Mouse (Mus musculus) left cerebral cortex, postnatal 36 days (tissue): ENCODE measurements at regions not wholly inside any gene's neighbourhood (a gene's known extent, or its start where the extent isn't known, plus 50 kb on each side); places are given as distances from the start of the nearest gene placed in this dataset.

ENCODE experiments used
- DNase-seq, 2 experiments: peaks; one replicate each; pipeline ENCODE4 v3.0.0; 2021 to 2022; ENCODE audit warnings: low spot score in 2 of 2, mixed read lengths in 1 of 2
- intact Hi-C: fragments of 180-260 bp; cut with DNase I; formaldehyde crosslinking; loops from one replicate; pipeline ENCODE4 v1.15.1; 2025

DNA sequence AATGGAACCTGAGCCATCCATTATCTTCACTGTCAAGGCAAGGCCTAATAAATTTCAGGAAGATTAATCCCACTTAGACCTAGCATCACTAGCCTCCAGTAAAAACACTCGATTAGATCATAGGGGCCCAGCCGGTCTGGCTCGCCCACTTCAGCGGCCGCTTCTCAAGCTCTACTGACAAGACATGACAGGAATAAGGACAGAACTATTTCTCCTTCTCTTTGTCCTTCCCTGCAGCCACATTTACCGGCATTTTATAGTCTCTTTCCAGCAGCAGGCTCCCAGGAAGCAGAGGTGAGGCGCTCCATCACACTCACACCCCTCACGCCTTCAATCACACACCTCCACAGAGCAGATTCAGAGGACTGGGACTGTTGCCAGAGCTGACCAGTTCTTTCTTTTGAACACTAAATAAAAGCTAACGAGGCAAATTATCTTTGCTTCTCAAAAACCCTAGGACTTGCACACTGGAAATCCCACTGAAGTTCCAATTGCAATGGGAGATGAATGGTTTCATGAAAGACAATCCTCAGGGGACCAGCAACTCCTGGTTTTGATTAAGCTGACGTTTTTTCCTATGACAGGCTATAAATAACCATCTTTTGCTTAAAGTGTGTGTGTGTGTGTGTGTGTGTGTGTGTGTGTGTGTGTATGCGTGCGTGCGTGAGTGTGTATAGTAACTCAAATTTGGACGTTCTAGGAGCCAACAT lies 184.6 kb downstream of the Sox4 start:
- intact Hi-C loops: no loop called here
- DNase-seq: no peak

DNA sequence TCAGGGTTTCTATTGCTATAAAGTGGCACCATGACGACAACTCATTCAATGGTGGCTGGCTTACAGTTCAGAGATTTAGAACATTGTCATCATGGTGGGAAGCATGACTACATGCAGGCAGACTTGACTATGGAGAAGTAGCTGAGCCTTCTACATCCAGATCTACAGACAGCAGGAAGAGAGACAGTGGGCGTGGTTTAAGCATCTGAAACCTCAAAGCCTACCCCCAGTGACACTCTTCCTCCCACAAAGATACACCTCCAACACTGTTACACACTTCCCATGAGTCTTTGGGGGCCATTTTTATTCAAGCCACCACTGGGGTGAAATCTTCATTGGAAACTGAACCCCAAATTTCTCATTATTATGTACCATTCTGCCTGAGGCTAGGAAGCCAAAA lies 191.0 kb downstream of the Sox4 start:
- no peak for DNase-seq
- intact Hi-C loops: no loop called here

DNA sequence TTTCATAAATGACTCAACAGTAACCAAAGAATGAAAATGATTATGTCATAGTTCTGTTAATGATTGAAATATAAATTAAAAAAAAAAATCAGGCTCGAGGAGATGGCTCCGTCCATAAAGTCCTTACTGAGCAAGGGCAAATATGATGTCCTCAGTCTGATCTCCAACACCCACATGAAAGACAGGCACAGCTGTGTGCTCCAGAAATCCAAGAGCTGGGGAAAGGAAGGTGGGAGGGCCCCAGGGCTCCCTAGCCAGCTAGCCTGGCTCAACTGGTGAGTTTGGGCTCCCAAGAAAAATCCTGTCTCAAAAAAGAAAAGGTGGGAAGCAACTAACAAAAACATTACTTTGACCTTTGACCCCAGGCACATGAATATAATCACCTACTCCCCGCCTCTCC lies 194.5 kb downstream of the Sox4 start:
- DNase-seq: no peak
- intact Hi-C loops: loop anchor here (5.0 to 10.0 kb wide), 2 partner anchors 42 to 196 kb away; partner anchors contain the start of gene Sox4

DNA sequence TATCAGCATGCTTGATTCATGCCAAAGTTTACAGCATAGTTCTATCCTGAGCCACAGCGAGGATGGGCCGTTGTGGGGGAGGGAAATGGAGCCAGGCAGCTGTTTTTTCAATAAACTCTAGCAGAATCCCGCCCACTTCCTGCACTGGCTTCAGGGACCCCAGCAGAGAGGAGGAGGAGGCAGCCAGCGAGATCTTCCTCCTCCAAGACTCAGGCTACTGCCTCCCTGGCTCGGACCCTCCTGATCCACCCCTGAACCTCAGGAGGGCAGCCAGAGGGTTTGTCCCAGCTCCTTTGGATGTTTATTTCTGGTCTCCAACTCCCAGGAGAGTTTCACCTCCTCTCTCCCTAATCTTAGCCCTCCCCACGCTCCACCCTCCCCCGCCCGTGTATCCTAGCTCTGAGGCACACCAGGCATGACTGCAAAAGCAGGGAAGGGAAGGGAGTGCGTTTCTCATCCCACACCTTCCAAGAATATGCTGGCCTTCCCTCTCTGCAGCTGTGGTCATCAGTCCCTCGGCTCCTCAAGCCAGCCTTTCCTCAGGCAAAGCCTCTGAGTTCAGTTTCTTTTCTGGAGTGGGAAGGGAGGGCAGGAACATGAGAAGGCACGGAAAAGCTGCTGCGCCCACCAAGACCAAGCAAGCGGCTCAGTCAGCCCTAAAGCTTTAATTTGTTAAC lies 195.5 kb downstream of the Sox4 start:
- intact Hi-C loops: loop anchor here (5.0 to 10.0 kb wide), 2 partner anchors 41 to 197 kb away; partner anchors contain the start of gene Sox4
- peak; percentile 79 to 85 for DNase-seq

DNA sequence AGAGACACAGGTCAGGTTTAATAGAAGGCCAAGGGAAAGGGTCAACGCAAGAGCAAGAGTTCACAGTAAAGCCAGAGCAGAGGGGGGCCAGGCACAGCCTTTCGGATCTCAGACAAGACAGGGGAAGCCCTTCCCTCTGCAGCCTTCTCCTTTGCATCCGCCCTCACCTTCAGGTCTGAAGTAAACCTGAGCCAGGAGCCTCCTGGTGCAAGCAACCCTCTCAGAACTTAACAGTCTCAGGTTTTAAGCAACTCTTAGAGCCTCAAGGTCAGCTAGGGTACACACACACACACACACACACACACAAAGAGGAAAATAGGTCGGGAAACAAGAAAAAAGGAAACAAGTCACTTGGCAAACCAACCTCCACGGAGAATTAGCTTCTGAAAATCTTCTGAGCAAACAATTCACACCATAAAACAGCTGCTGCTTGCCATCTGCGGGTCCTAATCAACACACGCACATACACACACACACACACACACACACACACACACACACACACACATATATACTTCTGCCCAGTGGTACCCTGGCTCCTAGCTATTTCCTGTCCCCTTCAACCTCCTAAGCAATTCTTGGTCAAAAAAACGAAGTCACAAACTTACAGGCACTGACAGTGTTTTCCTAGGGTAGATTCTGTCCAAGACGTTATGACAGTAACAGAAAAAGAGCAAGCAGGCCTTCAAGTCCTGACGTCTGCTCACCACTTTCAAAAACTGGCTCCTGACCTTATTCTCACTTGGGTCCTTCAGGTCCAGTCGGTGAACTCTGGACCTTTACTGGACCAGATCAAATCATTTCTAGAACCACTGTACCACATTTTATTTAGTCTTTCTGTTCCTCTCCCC lies 196.4 kb downstream of the Sox4 start:
- no peak for DNase-seq
- intact Hi-C loops: loop anchor here (5.0 to 10.0 kb wide), 2 partner anchors 40 to 198 kb away; partner anchors contain the start of gene Sox4

DNA sequence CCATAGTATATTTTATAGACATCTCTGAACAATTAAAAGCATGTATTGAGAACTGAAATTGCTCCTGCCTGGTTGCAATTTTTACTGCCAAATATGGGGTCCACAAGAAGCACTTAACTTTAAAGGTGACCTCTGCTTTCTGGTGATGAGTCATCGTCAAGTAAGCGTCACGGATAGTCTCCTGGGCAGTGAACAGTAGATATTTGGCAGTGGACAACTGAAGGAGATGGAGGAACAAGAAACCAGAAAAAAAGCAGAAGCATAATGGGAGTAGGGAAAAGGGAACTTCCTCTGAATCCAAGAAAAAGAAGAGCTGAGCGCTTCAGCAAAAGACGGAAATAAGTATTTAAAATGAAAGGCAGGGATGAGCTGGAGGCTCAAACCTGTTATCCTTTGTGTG lies 199.3 kb downstream of the Sox4 start:
- no peak for DNase-seq
- intact Hi-C loops: loop anchor here (10.0 kb wide), 1 partner anchor 201 kb away; the partner anchor contains the start of gene Sox4

DNA sequence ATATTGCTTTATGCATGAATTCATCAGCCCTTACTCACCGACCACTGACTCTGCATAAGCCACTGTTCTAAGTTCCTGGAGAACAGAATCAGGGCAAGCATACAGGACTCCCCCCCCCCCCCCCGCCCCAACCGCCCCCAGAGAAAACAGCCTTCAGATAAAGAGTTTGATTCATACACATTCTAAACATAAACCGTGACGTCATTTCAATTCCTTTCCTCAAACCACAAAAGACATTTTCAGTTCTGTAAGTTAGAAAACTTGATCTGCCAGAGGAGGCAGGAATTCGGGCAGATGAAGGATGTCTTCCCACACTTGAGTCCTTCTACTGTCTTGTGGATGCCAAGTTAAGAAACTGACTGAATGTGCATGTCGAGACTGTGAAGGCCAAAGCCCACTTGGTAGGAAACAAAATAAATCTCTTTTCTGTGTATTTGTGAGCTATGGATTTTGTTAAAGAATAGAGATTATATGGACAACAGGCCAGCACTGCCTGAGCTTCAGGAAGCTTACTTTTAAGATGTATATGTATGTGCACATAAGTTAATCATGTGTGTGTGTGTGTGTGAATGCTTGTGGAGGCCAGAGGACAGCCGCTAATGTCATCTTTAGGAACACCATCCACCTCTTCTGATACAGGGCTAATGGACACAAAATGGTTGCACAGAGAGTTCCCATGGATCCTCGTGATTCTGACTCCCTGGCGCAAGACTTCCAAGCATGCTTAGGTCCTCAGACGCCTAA lies 202.4 kb downstream of the Sox4 start:
- intact Hi-C loops: loop anchor here (10.0 kb wide), 1 partner anchor 204 kb away; the partner anchor contains the start of gene Sox4
- no peak for DNase-seq

DNA sequence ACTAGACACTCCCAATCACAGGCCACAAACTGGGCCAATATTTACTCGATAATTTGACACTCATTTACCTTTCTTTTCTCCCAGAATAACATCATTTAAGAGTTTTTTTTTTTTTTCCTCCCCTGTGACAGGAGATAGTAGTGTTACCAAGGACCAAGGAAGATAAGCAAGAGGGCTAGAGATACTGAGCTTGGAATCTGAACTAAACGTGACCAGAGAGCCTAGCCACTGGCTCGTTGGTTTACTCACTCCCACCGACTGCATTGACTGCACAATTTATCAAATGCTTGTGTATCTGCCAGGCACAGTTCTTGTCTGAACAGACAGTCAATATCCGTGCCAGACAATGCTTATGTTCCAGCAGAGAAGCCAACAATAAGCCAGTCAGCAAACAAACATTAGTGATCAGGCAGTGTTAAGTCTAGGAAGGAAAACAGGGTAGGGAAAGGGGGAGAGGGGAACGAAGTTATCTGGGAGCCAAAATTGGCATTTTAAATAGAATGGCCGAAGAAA lies 213.3 kb downstream of the Sox4 start:
- intact Hi-C loops: no loop called here
- no peak for DNase-seq

DNA sequence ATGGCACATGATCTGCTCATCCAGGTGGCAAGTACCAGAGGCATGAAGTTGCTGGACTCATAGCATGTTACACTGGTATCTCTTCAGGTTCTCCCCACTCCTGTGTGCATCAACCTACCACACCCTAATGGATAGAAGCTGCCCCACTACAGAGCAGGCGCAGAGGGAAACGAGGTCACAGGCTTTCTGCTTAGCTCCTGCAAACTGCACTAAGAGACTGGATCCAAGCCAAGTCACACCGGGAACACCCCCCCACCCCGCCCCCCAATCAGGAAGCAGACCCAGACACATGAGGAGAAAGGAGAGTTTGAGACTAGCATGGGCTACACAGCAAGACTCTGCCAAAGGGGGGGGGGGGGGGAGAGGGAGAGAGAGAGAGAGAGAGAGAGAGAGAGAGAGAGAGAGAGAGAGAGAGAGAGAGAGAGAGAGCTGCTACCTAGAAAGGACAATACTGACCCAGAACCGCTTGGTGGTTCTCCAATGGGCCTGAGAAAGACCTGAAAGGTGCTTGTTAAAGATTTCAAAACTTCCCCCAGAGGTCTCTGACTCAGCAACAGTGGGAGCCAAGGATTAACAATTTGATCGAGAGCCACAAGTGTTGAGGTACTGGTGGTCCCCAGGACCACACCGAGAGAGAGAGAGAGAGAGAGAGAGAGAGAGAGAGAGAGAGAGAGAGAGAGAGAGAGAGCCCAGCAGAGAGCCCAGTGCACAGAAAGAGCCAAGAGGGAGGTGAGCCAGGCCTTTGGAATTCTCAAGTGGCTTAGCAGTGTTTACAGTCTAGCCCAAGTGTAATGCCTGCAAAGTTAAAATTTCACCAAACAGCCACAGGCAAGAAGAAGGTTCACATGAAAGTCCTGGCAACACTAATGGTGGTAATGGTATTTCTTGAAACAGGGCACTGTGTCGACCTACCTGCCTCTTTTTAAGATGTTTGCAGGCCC lies 215.1 kb downstream of the Sox4 start:
- intact Hi-C loops: no loop called here
- DNase-seq: no peak

DNA sequence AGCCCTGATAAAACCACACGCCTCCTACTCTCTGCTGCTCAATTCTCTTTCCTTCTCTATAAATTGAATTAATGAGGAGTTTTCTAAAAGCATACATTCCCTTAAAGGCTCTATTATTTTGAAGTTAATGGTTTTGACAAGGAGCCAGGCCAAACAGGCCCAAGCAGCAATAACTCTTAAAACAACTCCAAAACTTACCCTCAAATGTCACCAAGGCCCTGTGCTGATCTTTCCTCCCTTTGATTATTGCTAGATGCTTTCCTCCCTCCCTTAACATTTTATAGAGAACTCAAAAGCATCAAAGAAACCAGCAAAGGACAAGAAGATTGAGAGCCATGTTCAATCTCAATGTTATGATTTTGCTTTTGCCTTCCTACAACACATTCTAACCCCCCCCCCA lies 221.0 kb downstream of the Sox4 start:
- no peak for DNase-seq
- intact Hi-C loops: no loop called here

DNA sequence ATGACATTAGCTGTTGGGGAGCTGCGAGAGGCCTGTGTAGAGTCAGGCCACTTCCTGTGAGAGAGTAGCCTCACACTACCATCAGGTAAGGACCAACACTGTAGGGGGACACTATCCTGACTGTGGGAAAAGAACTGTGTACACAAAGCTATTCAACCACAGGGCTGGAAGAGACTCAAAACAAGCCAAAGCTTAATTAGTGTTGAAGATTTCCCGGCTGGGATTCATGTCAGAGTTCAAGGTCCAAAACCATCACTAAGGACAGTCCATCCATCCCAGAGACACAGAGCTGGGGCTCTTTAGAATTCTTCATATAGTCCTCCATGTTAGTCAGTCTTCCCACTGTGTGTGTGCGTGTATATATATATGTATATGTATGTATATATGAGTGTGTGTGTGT lies 221.5 kb downstream of the Sox4 start:
- intact Hi-C loops: no loop called here
- no peak for DNase-seq

DNA sequence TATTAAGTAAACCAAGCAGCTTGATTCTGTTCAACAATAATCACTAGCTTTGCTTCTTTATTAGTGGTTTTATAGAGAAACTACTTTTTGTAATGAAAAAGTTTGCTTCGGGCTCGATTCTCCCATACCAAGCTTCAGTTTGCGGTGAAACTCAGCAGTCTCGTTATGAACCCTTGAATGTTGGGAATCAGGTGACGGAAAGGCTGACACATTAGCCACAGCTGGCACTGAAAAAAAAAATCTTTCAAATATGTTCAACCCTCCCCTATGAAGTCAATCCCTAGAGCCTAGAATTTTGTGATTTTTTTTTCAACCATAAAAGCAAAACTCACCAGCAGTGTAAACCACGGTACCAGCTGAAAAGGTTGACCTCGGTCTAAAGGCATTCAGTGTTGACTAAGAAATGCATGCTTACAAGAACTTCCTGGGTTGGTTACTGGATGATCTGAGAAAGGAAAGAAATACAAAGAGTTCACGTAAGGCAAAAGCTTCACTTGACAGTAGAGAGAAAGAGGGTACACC lies 223.4 kb downstream of the Sox4 start:
- intact Hi-C loops: no loop called here
- no peak for DNase-seq

DNA sequence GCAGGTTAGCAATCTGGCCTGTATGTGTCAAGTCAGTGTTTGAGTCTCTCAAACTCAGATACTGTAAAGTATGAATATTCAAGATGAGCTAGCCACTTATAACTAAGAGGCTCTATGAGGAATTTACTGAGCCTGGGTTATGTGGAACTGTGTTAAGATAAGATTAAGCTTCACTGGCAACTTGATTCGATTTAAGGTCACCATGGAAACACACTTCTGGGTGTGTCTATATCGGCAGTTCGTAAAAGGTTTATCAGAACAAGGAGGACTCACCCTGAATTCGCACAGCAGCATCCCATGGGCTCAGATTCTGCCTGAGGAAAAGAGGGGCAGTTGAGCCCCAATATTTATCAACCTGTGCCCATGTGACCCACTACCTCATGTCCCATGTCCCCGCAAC lies 224.7 kb downstream of the Sox4 start:
- intact Hi-C loops: no loop called here
- no peak for DNase-seq

DNA sequence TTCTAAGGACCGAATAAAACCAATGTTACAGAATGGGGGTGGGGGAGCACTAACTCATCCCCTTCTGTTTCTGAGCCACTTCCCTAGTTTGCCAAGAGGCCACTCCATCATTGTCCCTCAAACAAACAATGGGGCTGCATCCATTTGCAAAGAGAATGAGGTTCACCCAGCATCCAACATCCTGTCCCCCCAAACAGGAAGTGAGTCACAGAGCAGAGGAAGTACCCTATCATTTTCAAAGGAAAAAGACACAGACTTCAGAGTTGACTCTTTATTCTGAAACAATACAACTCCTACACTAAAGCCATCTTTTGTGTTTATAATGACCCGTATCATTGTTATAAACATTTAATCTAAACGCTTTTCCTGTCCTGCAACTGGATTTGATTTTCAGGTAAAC lies 229.2 kb downstream of the Sox4 start:
- intact Hi-C loops: no loop called here
- DNase-seq: no peak

DNA sequence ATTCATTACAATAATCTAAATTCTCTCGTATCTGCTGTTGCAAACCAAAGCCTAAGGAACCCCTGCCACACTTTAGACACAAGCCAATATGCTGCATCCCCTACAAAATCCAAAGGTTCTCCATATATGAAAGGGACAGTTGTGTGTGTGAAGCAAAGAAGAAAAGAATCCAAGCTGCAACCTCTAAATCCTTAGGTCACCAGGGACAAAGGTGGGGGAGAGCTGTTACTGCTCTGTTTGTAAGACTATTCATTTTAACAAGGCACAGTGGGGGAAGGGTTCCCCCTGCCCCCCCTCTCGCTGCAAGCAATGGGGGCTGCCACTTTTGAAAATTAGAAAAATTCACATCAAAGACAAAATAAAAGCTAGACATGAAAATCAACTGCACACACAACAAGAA lies 231.4 kb downstream of the Sox4 start:
- DNase-seq: no peak
- intact Hi-C loops: no loop called here

DNA sequence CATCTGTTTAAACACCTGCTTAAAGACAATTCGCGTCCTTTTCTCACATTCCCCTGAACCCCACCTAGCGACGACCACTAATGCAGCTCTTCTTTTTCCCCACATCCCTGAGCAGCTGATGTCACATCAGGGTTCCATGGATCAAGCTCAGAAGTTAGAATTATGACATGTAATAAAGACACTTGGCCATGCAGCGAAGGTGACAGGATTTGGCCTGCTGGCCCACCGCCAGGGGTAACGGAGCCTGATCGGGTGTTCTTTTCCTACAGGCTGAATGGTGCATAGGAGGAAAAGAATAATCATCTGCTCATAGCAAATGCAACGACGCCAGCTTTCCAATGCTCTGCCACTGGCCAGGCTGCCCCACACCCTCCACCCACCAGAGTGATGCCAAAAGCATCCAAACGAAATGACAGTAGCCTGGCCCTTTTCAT lies 231.9 kb downstream of the Sox4 start:
- intact Hi-C loops: no loop called here
- DNase-seq: no peak

DNA sequence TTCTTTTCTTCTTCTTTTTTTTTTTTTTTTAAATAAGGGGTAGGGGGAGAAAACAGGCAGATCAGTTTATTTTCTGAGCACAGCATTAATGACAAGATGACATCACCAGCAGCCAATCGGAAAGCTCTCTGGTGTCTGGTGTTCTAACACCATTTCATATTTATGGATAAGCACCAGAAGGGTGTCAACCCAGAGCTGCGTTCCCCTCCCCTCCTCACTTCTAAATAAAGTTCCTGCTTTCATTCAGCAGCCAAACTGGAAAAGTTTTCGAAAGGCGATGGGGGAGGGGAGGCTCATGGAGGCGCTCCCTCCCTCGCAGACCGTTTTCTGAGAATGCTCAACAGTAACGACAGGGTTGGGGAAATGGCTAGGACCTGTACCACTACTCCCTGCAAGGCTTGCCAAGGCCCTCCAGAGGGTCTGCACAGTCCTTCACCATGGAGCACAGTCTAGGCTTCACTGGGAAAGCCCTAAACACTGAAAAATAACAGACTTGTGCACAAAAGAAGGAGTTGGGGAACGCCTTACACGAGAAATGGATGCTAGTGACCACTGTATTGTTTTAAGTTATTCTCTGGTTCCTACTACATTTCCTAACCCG lies 232.8 kb downstream of the Sox4 start:
- peak; percentile 47 to 58 for DNase-seq

DNA sequence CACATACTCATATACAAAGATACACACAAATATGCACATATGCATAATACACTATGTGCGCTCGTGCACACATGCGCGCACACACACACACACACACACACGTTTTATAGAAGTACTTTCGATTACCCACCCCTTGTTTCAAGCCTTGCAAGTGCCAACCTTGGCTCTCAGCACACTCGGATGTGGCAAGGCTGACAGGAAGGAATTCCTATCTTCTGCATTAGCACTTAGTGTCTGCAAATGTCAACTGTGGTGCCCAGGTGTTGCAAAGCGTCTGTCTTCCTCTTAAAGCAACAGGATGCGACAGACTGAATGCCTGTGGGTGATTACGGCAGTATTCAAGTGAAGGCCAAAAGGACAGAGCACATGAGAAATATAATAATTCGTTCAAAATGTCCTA lies 233.3 kb downstream of the Sox4 start:
- intact Hi-C loops: no loop called here
- peak in 1 of 2 experiments; percentile 17 for DNase-seq

More for the DNA sequence above, 232.8 kb downstream of the Sox4 start:
- intact Hi-C loops: no loop called here
